Mouse (Mus musculus) bone marrow macrophage, adult 2 months (primary cell): Measurements from ENCODE around the gene Clnk.
"Not testable (repeated sequence)": the region's sequence is repeated elsewhere in the genome, so short reads cannot be mapped to it uniquely, and the experiment has no call there.

Source experiments
- CTCF ChIP-seq: IDR thresholded peaks from 2 replicates; pipeline ENCODE4 v1.5.1; 2012; ENCODE audit warnings: low read depth, mild to moderate bottlenecking, low read length, moderate library complexity
- POLR2A ChIP-seq: IDR thresholded peaks from 2 replicates; pipeline ENCODE4 v1.6.1; 2012; ENCODE audit warnings: mild to moderate bottlenecking, low read depth, low read length, borderline replicate concordance

DNA sequence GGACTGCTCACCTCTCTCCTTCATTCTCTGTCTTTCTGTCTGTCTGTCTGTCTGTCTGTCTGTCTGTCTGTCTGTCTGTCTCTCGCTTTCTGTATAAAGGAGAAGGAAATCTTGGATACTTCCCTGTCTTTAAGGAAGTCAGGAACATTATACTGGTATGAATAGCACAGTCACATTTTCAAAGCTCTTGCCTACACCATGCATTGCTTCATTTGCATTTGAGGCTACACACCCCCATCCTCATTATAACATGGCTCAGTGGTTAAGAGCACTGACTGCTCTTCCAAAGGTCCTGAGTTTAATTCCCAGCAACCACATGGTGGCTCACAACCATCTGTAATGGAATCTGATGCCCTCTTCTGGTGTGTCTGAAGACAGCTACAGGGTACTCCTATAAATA is 6.0 kb upstream of the Clnk start:
- not testable (repeated sequence) for TF ChIP-seq CTCF, POLR2A
